Mouse (Mus musculus) liver, adult 2 months (tissue): ENCODE results near the gene Dnah2.

Source experiments
- CTCF ChIP-seq: fragments of 200-500 bp; IDR thresholded peaks from 2 replicates; pipeline ENCODE4 v1.5.1; 2011; ENCODE audit warnings: low read depth, low read length, control low read depth
- POLR2A ChIP-seq: fragments of 200-500 bp; IDR thresholded peaks from 2 replicates; pipeline ENCODE4 v1.6.1; 2011; ENCODE audit warnings: low read length, control low read depth; ENCODE audit not compliant: insufficient read depth; ENCODE audit errors: extremely low read depth

- TF ChIP-seq CTCF (no peak), POLR2A (no peak)
These were observed 115.7 kb downstream of the Dnah2 start for GRCm38 (mm10) chr11:69433189-69433588.
